Mouse (Mus musculus): ENCODE results near the gene Gm13277.
"Not testable (repeated sequence)": the region's sequence is repeated elsewhere in the genome, so short reads cannot be mapped to it uniquely, and the experiment has no call there.

Gm13277 gene

DNA sequence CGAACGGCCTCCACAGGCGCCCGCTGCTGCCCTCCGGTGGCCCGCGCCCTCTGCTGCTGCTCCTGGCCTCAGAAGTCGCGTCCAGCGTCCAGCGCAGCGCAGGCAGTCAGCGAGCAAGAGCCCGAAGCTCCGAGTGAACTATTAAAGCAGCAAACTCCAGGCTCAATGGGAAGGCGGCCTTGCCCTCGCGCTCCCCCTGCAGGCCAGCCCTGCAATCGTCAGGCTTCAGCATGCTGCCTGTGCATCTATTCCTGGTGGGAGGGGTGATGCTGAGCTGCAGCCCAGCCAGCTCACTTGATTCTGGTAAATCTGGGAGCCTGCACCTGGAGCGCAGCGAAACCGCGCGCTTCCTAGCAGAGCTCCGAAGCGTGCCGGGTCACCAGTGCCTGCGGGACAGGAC, at the start of gene Gm13277:
TSS of gene Gm13277 (plus strand) at position 231 of the 400 bp plus-strand sequence.
- peak; percentile 55 to 56 for DNase-seq (ENCODE audit: low spot score in 2 of 2)

DNA sequence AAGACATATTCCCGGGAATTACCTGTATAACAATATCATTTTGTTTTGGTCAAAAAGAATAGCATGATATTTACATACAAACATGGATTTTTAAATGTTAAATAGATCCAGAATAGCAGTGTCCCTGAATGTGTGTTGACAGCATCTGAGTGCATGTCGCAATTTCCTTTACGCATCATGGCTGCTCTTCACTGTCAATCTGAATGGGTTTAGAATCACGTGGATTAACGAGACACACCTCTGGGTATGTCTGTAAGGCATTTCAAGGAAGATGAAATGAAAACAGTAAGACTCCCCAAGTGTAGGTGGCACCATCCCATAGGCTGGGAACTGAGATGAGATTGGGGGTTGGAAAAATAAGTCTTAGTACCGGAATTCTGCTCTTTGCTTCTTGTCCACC, 49.4 kb upstream of the Gm13277 start:
- no peak for DNase-seq (ENCODE audit: low spot score in 2 of 2)

- DNase-seq (ENCODE audit: low spot score in 2 of 2): no peak
These were observed 47.0 kb upstream of the Gm13277 start for GRCm38 (mm10) chr4:88741426-88741825.

- DNase-seq (ENCODE audit: low spot score in 2 of 2): no peak
These were observed 45.6 kb upstream of the Gm13277 start for GRCm38 (mm10) chr4:88742771-88743371.

DNA sequence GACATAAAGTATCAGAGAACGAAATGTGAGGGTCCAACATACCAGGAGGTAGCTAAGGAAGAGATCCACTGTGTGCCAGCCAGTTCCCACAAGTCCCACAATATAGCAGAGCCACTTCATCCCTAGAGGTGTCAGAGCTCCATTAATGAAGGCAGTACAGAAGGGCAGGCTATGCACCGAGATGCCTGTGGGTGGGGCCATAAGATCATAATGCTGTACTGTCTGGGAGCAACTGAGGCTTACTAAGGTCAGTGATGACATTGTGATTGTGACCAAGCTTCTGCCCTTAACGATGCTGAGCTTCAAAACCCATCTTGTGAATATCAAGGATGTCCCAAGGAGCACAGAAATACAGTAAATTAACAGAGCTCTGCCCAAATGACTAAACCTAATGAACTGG, 44.2 kb upstream of the Gm13277 start:
- DNase-seq (ENCODE audit: low spot score in 2 of 2): no peak

GRCm38 (mm10) chr4:88749926-88750325, 38.5 kb upstream of the Gm13277 start:
- no peak for DNase-seq (ENCODE audit: low spot score in 2 of 2)

GRCm38 (mm10) chr4:88754818-88755340, 33.6 kb upstream of the Gm13277 start, which contains the start of gene Gm13271:
TSS of gene Gm13271 (plus strand) at chr4:88754868.
- DNase-seq (ENCODE audit: low spot score in 2 of 2): peak; percentile 61 to 73

DNA sequence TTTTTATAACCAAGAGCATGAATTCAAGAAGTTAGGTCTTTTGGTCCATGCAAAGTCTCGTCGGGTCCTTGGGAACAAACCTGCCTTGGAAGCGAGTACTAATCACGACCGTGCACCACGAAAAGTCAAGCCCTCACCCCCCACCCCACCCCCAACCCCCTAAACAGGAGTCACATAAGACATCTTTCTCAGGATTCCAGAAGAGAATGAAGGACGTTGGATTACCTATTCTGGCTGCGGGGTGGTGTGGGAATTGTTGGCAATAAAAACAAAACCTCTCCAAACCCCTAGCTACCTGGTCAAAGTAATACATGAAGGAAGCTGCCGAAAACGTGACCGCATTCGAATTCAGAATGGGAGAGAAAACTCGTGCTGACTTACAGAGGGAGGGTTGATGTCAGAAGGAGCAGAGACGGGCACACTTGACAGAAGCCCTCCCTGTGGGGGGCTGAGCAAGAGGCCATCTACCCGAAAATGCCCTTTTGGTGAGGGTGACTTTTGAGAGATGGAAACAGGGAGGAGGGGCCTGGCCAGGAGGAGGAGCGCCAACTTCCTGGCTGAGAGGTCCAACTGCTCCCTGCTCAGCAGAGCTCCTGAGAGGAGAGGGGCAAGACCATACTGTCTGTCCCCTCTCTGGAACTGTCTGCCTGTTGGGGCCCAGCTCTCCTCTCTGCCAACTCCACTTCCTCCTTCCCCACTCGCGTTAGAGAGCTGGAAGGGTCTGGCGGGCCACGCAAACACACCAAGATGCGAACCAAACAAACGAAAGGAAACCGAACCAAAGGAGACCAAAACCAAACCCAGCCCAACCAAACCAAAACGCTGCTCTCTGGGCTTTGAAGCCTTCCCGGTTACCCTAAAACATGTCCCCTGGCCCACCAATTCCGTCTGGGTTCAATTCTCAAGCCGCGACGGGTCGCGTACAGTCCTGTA, 31.6 kb upstream of the Gm13277 start:
- not testable (repeated sequence) for DNase-seq (ENCODE audit: low spot score in 2 of 2)

DNA sequence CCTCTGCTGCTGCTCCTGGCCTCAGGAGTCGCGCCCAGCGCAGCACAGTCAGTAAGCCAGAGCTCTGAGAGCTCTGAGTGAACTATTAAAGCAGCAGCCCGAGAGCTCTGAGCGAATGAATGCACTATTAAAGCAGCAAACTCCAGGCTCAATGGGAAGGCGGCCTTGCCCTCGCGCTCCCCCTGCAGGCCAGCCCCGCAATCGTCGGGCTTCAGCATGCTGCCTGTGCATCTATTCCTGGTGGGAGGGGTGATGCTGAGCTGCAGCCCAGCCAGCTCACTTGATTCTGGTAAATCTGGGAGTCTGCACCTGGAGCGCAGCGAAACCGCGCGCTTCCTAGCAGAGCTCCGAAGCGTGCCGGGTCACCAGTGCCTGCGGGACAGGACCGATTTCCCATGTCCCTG, 30.8 kb upstream of the Gm13277 start:
- peak; percentile 90 for DNase-seq (ENCODE audit: low spot score in 2 of 2)

DNA sequence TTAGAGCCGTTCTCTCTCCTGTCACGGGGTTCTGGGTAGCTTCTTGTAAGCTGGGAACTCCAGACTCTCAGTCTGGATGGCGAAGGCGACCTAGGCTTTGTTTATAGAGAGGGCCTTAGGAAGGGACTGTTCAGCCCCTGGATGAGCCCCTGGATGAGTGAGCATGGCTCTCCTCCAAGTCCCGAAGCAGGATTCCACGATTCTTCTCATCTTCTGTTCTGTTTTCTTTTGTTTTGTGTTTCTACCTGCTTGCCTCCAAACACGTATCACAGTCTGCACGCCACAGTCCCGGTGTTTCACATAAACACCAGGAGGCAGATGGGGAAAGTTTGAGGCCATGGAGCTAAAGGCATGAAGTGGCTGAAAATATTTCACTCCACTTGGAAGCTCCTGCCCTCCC, 29.7 kb upstream of the Gm13277 start:
- DNase-seq (ENCODE audit: low spot score in 2 of 2): not testable (repeated sequence)

DNA sequence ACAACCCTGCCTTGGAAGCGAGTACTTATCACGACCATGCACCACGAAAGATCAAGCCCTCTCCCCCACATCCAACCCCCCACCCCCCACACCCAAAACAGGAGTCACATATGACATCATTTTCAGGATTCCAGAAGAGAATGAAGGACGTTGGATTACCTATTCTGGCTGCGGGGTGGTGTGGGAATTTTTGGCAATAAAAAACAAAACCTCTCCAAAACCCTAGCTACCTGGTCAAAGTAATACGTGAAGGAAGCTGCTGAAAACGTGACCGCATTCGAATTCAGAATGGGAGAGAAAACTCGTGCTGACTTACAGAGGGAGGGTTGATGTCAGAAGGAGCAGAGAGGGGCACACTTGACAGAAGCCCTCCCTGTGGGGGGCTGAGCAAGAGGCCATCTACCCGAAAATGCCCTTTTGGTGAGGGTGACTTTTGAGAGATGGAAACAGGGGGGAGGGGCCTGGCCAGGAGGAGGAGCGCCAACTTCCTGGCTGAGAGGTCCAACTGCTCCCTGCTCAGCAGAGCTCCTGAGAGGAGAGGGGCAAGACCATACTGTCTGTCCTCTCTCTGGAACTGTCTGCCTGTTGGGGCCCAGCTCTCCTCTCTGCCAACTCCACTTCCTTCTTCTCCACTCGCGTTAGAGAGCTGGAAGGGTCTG, 28.7 kb upstream of the Gm13277 start, which contains the start of gene Gm13283:
TSS of gene Gm13283 (plus strand) at position 510 of the 659 bp plus-strand sequence.
- DNase-seq (ENCODE audit: low spot score in 2 of 2): peak in 1 of 2 experiments; percentile 14

DNA sequence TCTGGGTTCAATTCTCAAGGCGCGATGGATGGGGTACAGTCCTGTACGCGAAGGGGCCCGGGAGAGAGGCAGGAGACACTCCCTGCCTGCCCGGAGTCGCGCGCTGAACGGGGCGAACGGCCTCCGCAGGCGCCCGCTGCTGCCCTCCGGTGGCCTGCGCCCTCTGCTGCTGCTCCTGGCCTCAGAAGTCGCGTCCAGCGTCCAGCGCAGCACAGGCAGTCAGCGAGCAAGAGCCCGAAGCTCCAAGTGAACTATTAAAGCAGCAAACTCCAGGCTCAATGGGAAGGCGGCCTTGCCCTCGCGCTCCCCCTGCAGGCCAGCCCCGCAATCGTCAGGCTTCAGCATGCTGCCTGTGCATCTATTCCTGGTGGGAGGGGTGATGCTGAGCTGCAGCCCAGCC, 28.0 kb upstream of the Gm13277 start:
- peak; percentile 21 to 30 for DNase-seq (ENCODE audit: low spot score in 2 of 2)

DNA sequence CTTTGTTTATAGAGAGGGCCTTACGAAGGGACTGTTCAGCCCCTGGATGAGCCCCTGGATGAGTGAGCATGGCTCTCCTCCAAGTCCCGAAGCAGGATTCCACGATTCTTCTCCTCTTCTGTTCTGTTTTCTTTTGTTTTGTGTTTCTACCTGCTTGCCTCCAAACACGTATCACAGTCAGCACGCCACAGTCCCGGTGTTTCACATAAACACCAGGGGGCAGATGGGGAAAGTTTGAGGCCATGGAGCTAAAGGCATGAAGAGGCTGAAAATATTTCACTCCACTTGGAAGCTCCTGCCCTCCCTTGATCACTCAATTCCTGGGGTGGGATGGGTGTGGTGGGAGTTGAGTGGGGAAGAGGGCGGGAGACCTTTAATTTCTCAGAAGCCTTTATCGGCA, 26.7 kb upstream of the Gm13277 start:
- DNase-seq (ENCODE audit: low spot score in 2 of 2): peak; percentile 62 to 64

DNA sequence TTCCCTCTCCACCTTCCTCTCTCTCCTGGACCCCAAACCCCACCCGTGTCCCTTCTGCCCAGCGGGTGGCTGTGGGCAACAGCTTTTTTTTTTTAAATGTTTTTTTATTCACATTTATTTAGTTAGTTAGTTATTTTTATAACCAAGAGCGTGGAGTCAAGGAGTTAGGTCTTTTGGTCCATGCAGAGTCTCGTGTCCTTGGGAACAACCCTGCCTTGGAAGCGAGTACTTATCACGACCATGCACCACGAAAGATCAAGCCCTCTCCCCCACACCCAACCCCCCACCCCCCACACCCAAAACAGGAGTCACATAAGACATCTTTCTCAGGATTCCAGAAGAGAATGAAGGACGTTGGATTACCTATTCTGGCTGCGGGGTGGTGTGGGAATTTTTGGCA, 26.1 kb upstream of the Gm13277 start:
- DNase-seq (ENCODE audit: low spot score in 2 of 2): not testable (repeated sequence)

GRCm38 (mm10) chr4:88763384-88764018, 24.9 kb upstream of the Gm13277 start:
- not testable (repeated sequence) for DNase-seq (ENCODE audit: low spot score in 2 of 2)

DNA sequence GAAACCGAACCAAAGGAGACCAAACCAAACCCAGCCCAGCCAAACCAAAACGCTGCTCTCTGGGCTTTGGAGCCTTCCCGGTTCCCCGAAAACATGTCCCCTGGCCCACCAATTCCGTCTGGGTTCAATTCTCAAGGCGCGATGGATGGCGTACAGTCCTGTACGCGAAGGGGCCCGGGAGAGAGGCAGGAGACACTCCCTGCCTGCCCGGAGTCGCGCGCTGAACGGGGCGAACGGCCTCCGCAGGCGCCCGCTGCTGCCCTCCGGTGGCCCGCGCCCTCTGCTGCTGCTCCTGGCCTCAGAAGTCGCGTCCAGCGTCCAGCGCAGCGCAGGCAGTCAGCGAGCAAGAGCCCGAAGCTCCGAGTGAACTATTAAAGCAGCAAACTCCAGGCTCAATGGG, 14.9 kb upstream of the Gm13277 start, which contains the start of gene Gm13290:
TSS of gene Gm13290 (plus strand) at position 301 of the 400 bp plus-strand sequence.
- DNase-seq (ENCODE audit: low spot score in 2 of 2): not testable (repeated sequence)

DNA sequence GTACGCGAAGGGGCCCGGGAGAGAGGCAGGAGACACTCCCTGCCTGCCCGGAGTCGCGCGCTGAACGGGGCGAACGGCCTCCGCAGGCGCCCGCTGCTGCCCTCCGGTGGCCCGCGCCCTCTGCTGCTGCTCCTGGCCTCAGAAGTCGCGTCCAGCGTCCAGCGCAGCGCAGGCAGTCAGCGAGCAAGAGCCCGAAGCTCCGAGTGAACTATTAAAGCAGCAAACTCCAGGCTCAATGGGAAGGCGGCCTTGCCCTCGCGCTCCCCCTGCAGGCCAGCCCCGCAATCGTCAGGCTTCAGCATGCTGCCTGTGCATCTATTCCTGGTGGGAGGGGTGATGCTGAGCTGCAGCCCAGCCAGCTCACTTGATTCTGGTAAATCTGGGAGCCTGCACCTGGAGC, 11.8 kb upstream of the Gm13277 start, which contains the start of gene Gm13289:
TSS of gene Gm13289 (plus strand) at position 301 of the 400 bp plus-strand sequence.
- DNase-seq (ENCODE audit: low spot score in 2 of 2): not testable (repeated sequence)

DNA sequence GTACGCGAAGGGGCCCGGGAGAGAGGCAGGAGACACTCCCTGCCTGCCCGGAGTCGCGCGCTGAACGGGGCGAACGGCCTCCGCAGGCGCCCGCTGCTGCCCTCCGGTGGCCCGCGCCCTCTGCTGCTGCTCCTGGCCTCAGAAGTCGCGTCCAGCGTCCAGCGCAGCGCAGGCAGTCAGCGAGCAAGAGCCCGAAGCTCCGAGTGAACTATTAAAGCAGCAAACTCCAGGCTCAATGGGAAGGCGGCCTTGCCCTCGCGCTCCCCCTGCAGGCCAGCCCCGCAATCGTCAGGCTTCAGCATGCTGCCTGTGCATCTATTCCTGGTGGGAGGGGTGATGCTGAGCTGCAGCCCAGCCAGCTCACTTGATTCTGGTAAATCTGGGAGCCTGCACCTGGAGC, 8.9 kb upstream of the Gm13277 start, which contains the start of gene Gm13272:
TSS of gene Gm13272 (plus strand) at position 301 of the 400 bp plus-strand sequence.
- DNase-seq (ENCODE audit: low spot score in 2 of 2): not testable (repeated sequence)

DNA sequence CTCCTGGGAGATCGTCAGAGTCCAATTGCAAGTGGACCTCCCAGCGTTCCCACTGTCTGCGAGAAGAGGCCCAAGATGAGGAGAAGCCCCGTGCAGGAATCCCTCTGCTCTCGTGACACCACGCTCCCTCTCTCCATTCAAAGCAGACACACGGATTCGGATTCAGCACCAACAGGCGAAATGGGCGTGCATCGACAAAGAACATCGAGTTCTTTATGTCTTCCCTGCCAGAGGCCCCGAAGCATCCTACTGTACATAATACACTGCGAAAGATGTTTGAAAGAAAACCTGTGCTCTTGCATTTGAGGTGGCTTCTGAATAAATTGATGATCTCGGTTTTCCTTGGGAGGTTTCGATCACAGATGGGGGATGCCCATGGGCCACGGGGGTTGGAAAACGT, 8.1 kb upstream of the Gm13277 start:
- not testable (repeated sequence) for DNase-seq (ENCODE audit: low spot score in 2 of 2)

DNA sequence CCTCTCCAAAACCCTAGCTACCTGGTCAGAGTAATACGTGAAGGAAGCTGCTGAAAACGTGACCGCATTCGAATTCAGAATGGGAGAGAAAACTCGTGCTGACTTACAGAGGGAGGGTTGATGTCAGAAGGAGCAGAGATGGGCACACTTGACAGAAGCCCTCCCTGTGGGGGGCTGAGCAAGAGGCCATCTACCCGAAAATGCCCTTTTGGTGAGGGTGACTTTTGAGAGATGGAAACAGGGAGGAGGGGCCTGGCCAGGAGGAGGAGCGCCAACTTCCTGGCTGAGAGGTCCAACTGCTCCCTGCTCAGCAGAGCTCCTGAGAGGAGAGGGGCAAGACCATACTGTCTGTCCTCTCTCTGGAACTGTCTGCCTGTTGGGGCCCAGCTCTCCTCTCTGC, 6.6 kb upstream of the Gm13277 start, which contains the start of gene Ifnz:
TSS of gene Ifnz (plus strand) at position 301 of the 400 bp plus-strand sequence.
- DNase-seq (ENCODE audit: low spot score in 2 of 2): not testable (repeated sequence)

DNA sequence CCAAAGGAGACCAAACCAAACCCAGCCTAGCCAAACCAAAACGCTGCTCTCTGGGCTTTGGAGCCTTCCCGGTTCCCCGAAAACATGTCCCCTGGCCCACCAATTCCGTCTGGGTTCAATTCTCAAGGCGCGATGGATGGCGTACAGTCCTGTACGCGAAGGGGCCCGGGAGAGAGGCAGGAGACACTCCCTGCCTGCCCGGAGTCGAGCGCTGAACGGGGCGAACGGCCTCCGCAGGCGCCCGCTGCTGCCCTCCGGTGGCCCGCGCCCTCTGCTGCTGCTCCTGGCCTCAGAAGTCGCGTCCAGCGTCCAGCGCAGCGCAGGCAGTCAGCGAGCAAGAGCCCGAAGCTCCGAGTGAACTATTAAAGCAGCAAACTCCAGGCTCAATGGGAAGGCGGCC, 6.1 kb upstream of the Gm13277 start:
- DNase-seq (ENCODE audit: low spot score in 2 of 2): not testable (repeated sequence)

Data from right cerebral cortex, postnatal 36 days (tissue).